Mouse (Mus musculus) testis, adult 2 months (tissue): ENCODE data around the gene Smpd4. TPM values are rescaled to one million over a fixed set of nuclear protein-coding genes. Genes with fewer than 3 reads are reported as not detected.
"Not testable (repeated sequence)": the region's sequence is repeated elsewhere in the genome, so short reads cannot be mapped to it uniquely, and the experiment has no call there.

Experiments
- H3K27ac ChIP-seq: fragments of 200-500 bp; 2 replicates; pipeline ENCODE4 v1.5.1; 2012; ENCODE audit warnings: low read depth, low read length; ENCODE audit not compliant: control insufficient read depth, insufficient read depth
- H3K27me3 ChIP-seq: fragments of 200-500 bp; 2 replicates; pipeline ENCODE4 v1.6.1; 2012; ENCODE audit warnings: mild to moderate bottlenecking, low read length, moderate library complexity; ENCODE audit not compliant: control insufficient read depth, insufficient read depth
- H3K36me3 ChIP-seq: fragments of 200-500 bp; 2 replicates; pipeline ENCODE4 v1.6.1; 2012; ENCODE audit warnings: mild to moderate bottlenecking, low read length; ENCODE audit not compliant: control insufficient read depth, insufficient read depth
- H3K4me1 ChIP-seq: fragments of 200-500 bp; 2 replicates; pipeline ENCODE4 v1.6.1; 2012; ENCODE audit warnings: low read length; ENCODE audit not compliant: control insufficient read depth, insufficient read depth
- H3K4me3 ChIP-seq: fragments of 200-500 bp; 2 replicates; pipeline ENCODE4 v1.5.1; 2012; ENCODE audit warnings: low read depth, mild to moderate bottlenecking, low read length, moderate library complexity, mixed read lengths; ENCODE audit not compliant: control insufficient read depth
- CTCF ChIP-seq: fragments of 200-500 bp; IDR thresholded peaks from 2 replicates; pipeline ENCODE4 v1.5.1; 2012; ENCODE audit warnings: low read depth, mild to moderate bottlenecking, inconsistent platforms, low read length, moderate library complexity; ENCODE audit not compliant: control insufficient read depth, insufficient read depth, insufficient replicate concordance
- POLR2A ChIP-seq: fragments of 200-500 bp; IDR thresholded peaks from 2 replicates; pipeline ENCODE4 v1.6.1; 2012; ENCODE audit warnings: low read depth, mild to moderate bottlenecking, inconsistent platforms, low read length, moderate library complexity; ENCODE audit not compliant: control insufficient read depth
- polyA plus RNA-seq: library from polyadenylated mRNA; depleted of rRNA; stranded (reverse); fragments of >200 nt; gene quantifications from 2 replicates; pipeline ENCODE4 v1.2.3, GENCODE M21; 2012

Gene Smpd4
- polyA plus RNA-seq, 1 experiment, result 280 TPM

- H3K4me1 ChIP-seq, result no peaks in the 10 kb centered on the region
- TF ChIP-seq CTCF (no peak), POLR2A (no peak)
- no peak overlapping the region for H3K27ac ChIP-seq
- H3K27me3 ChIP-seq, result no peaks in the 10 kb centered on the region
- no peak overlapping the region for H3K4me3 ChIP-seq
- H3K36me3 ChIP-seq, result no peaks in the 10 kb centered on the region
These were observed 14.2 kb upstream of the Smpd4 start for GRCm38 (mm10) chr16:17604941-17605340.

DNA sequence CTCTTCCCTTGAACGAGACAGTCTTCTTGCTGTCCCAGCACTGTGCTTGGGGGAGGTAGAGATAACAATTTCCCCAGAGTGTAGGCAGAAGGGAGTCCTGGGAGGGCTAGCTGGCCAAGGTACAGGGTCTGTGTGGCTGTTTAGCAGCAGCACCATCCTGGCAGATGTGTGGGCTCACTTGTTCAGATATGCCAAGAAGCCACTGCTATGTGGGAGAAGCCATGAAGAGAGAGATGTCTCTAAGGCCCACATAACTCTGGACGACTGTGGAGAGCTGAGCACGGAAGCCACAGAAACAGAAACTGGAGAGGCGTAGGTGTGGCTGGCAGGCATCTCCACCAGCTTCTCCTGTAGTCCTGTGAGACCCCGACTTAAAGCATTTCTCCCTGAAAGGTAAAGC, 13.5 kb upstream of the Smpd4 start:
- H3K27me3 ChIP-seq, result no peaks in the 10 kb centered on the region
- H3K4me3 ChIP-seq, result no peak overlapping the region
- H3K27ac ChIP-seq, result no peak overlapping the region
- no peaks in the 10 kb centered on the region for H3K36me3 ChIP-seq
- no peak for TF ChIP-seq CTCF
- no peak for TF ChIP-seq POLR2A
- no peaks in the 10 kb centered on the region for H3K4me1 ChIP-seq

DNA sequence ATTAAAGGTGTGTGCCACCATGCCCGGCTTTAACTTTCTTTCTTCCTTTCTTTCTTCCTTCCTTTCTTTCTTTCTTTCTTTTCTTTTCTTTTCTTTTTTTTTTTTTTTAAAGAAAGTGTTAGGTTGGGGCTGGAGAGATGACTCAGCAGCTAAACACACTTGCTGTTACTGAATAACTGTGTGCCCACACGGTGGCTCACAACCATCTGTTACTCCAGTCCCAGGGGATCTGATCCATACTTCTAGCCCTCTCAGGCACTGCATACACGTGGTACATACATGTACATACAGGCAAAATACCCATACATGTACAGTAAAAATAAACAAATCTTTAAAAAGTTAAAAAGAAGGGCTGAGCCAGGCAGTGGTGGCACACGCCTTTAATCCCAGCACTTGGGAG, 7.8 kb upstream of the Smpd4 start:
- Histone ChIP-seq H3K27me3 (no peaks in the 10 kb centered on the region), H3K36me3 (no peaks in the 10 kb centered on the region), H3K4me1 (no peaks in the 10 kb centered on the region), H3K4me3 (no peak overlapping the region), H3K27ac (no peak overlapping the region)
- TF ChIP-seq POLR2A, result no peak
- TF ChIP-seq CTCF, result no peak

DNA sequence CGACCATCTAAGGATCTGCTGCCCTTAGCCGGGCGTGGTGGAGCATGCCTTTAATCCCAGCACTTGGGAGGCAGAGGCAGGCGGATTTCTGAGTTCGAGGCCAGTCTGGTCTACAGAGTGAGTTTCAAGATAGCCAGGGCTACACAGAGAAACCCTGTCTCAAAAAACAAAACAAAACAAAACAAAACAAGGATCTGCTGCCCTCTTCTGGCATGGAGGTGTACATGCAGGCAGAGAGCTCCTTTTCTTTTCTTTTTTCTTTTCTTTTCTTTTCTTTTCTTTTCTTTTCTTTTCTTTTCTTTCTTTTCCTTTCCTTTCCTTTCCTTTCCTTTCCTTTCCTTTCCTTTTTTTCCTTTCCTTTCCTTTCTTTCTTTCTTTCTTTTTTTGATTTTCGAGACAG, 4.4 kb upstream of the Smpd4 start:
- H3K4me1 ChIP-seq, result not testable (repeated sequence)

GRCm38 (mm10) chr16:17616212-17616611, 2.9 kb upstream of the Smpd4 start:
- no peaks in the 10 kb centered on the region for H3K36me3 ChIP-seq
- no peaks in the 10 kb centered on the region for H3K27me3 ChIP-seq
- TF ChIP-seq CTCF, result no peak
- TF ChIP-seq POLR2A, result no peak
- no peak overlapping the region for H3K4me3 ChIP-seq
- H3K4me1 ChIP-seq, result peaks cover 11% of the 10 kb centered on the region
- no peak overlapping the region for H3K27ac ChIP-seq

More for the DNA sequence above, 4.4 kb upstream of the Smpd4 start:
- H3K4me3 ChIP-seq, H3K27me3 ChIP-seq, H3K36me3 ChIP-seq, H3K27ac ChIP-seq: not testable (repeated sequence)

DNA sequence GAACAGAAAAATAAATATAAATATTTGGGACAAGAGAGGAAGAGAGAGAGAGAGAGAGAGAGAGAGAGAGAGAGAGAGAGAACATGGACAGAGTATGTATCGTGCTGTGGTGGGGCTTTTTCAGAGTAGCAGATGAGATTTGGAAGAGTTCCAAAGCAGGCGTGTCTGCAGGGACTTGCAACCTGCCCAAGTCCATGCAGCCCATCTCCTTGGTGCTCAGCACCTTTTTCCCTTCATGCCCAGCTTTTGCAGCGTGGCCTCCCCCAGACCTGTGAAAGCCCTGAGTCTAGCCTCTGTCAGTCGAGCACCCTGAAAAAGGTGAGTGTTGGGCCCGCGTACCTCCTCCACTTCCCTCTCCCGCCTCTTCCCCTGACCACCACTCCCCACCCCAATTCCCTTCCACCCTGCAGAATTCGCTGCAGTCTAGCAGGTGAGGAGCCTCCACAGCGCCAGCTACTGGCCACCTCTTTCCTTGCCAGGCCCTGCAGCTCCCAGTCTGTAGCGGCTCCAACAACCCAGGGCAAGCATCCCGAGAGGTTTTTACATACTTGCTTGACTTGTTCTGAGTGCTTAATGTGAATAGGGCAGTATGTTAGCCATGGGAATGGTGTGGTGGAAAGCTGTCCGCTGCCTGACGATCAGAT, 1.1 kb upstream of the Smpd4 start:
- no peaks in the 10 kb centered on the region; the same call in 1 of the 2 replicates for H3K36me3 ChIP-seq
- H3K27ac ChIP-seq, result no peak overlapping the region
- no peaks in the 10 kb centered on the region for H3K27me3 ChIP-seq
- peak; percentile 77; the same call in 1 of the 2 replicates for TF ChIP-seq CTCF
- TF ChIP-seq POLR2A, result no peak
- no peak overlapping the region for H3K4me3 ChIP-seq
- H3K4me1 ChIP-seq, result peaks cover 11% of the 10 kb centered on the region

GRCm38 (mm10) chr16:17621936-17622335, 2.8 kb downstream of the Smpd4 start:
- Histone ChIP-seq H3K27ac (no peak overlapping the region), H3K4me3 (no peak overlapping the region), H3K36me3 (no peaks in the 10 kb centered on the region; the same call in none of the 2 replicates), H3K27me3 (no peaks in the 10 kb centered on the region), H3K4me1 (peaks cover 11% of the 10 kb centered on the region)
- TF ChIP-seq CTCF (no peak), POLR2A (no peak)

GRCm38 (mm10) chr16:17625488-17626268, 6.5 kb downstream of the Smpd4 start:
- H3K27me3 ChIP-seq, result no peaks in the 10 kb centered on the region
- H3K4me3 ChIP-seq, result no peak overlapping the region
- H3K27ac ChIP-seq, result no peak overlapping the region
- H3K36me3 ChIP-seq, result no peaks in the 10 kb centered on the region; the same call in none of the 2 replicates
- TF ChIP-seq CTCF, result peak; percentile 40; the same call in 1 of the 2 replicates
- no peak for TF ChIP-seq POLR2A
- no peaks in the 10 kb centered on the region for H3K4me1 ChIP-seq
